Mouse (Mus musculus) cerebellum, postnatal 25 days (tissue): ENCODE results near the gene Robo4.

Source experiments
- DNase-seq, 2 experiments: peaks; one replicate each; pipeline ENCODE4 v3.0.0; 2021; ENCODE audit warnings: mixed read lengths in 2 of 2

Robo4 gene

GRCm38 (mm10) chr9:37455868-37456267 lies 54.2 kb downstream of the Robo4 start:
- no peak for DNase-seq

- DNase-seq, result peak; percentile 71 to 76
These were observed 54.8 kb downstream of the Robo4 start for GRCm38 (mm10) chr9:37456481-37456910.

GRCm38 (mm10) chr9:37457151-37457550 lies 55.5 kb downstream of the Robo4 start:
- DNase-seq, result no peak

- no peak for DNase-seq
These were observed 58.0 kb downstream of the Robo4 start for GRCm38 (mm10) chr9:37459665-37460042.

- DNase-seq, result peak; percentile 54 to 62
These were observed 58.6 kb downstream of the Robo4 start for GRCm38 (mm10) chr9:37460043-37460960.

- no peak for DNase-seq
These were observed 59.3 kb downstream of the Robo4 start for GRCm38 (mm10) chr9:37460961-37461340.

GRCm38 (mm10) chr9:37461571-37461970 lies 59.9 kb downstream of the Robo4 start:
- DNase-seq, result no peak

GRCm38 (mm10) chr9:37462764-37463163 lies 61.1 kb downstream of the Robo4 start:
- DNase-seq, result peak; percentile 52 to 75
